Mouse (Mus musculus) lung, adult 2 months (tissue): Measurements from ENCODE around the gene Gpx1.

Experiments
- CTCF ChIP-seq: fragments of 200-500 bp; IDR thresholded peaks from 2 replicates; pipeline ENCODE4 v1.5.1; 2011; ENCODE audit warnings: mild to moderate bottlenecking, low read length, control low read depth; ENCODE audit not compliant: insufficient read depth
- POLR2A ChIP-seq: fragments of 200-500 bp; IDR thresholded peaks from 2 replicates; pipeline ENCODE4 v1.6.1; 2011; ENCODE audit warnings: low read depth, mild to moderate bottlenecking, control low read depth, low read length, borderline replicate concordance; ENCODE audit errors: extremely low read depth

GRCm38 (mm10) chr9:108337848-108338550, 704 bp upstream of the Gpx1 start:
- no peak for TF ChIP-seq CTCF
- no peak for TF ChIP-seq POLR2A
